Mouse (Mus musculus): ENCODE results near the gene Esyt2. TPM values are rescaled to one million over a fixed set of nuclear protein-coding genes. Genes with fewer than 3 reads are reported as not detected.
A peak's percentile ranks its signal among the peaks of the same experiment; 100 is the strongest.

Esyt2 gene
- 16.7 and 17.2 TPM in 2 replicates for polyA plus RNA-seq (2015; fragmentation: Nextera tagmentation; extraction: Ambion mirVana)

GRCm38 (mm10) chr12:116280653-116281364 lies at the start of gene Esyt2:
TSS of gene Esyt2 (plus strand) at chr12:116281196.
- WGBS: under 1% methylated on average over 59 of the region's 68 CpGs
- Histone ChIP-seq H3K27ac (ENCODE audit: low read length) (peak within 1 kb of the TSS; percentile 98), H3K4me1 (ENCODE audit: insufficient read depth, low read depth, low read length) (no peaks in the 10 kb centered on the region), H3K4me2 (replicated peaks; ENCODE audit: low read depth, low read length) (peak within 1 kb of the TSS; percentile 91), H3K9me3 (ENCODE audit: low read length) (no peaks in the 10 kb centered on the region), H3K27me3 (replicated peaks; ENCODE audit: insufficient read depth, low read length) (no peaks in the 10 kb centered on the region), H3K9ac (replicated peaks; ENCODE audit: low read depth) (peak within 1 kb of the TSS; percentile 72), H3K36me3 (ENCODE audit: insufficient read depth, low read length) (no peaks in the 10 kb centered on the region), H3K4me3 (ENCODE audit: low read depth, low read length) (peak within 1 kb of the TSS; percentile 100)
- TF ChIP-seq EP300 (IDR thresholded peaks at IDR 0.05) (peak; percentile 66; the same call in 1 of the 2 replicates), CTCF (IDR thresholded peaks at IDR 0.05) (peak; percentile 70)
- ATAC-seq: peak; percentile 95
- peak; percentile 99 for DNase-seq (ENCODE audit: low spot score)

- Histone ChIP-seq H3K27me3 (replicated peaks; ENCODE audit: insufficient read depth, low read length) (no peaks in the 10 kb centered on the region), H3K4me2 (replicated peaks; ENCODE audit: low read depth, low read length) (no peak overlapping the region), H3K27ac (ENCODE audit: low read length) (peak overlapping the region; percentile 78), H3K4me3 (ENCODE audit: low read depth, low read length) (no peak overlapping the region), H3K4me1 (ENCODE audit: insufficient read depth, low read depth, low read length) (no peaks in the 10 kb centered on the region), H3K9ac (replicated peaks; ENCODE audit: low read depth) (no peak overlapping the region), H3K9me3 (ENCODE audit: low read length) (no peaks in the 10 kb centered on the region), H3K36me3 (ENCODE audit: insufficient read depth, low read length) (no peaks in the 10 kb centered on the region)
- ATAC-seq (peak; percentile 91), DNase-seq (ENCODE audit: low spot score) (peak; percentile 94)
- TF ChIP-seq CTCF (IDR thresholded peaks at IDR 0.05) (no peak), EP300 (IDR thresholded peaks at IDR 0.05) (peak; percentile 100)
- WGBS: 28% methylated on average over 12 of the region's 12 CpGs
These were observed 49.4 kb upstream of the Esyt2 start for GRCm38 (mm10) chr12:116231612-116232011.

- TF ChIP-seq EP300 (IDR thresholded peaks at IDR 0.05) (no peak), CTCF (IDR thresholded peaks at IDR 0.05) (no peak)
- DNase-seq (ENCODE audit: low spot score) (peak; percentile 65), ATAC-seq (peak; percentile 46)
- H3K4me3 ChIP-seq (ENCODE audit: low read depth, low read length): no peak overlapping the region
- H3K4me2 ChIP-seq (replicated peaks; ENCODE audit: low read depth, low read length): no peak overlapping the region
- H3K27ac ChIP-seq (ENCODE audit: low read length): peak overlapping the region; percentile 78
- 48% methylated on average over 1 of the region's 1 CpGs for WGBS
- H3K36me3 ChIP-seq (ENCODE audit: insufficient read depth, low read length): no peaks in the 10 kb centered on the region
- no peak overlapping the region for H3K9ac ChIP-seq (replicated peaks; ENCODE audit: low read depth)
- H3K27me3 ChIP-seq (replicated peaks; ENCODE audit: insufficient read depth, low read length): no peaks in the 10 kb centered on the region
- H3K9me3 ChIP-seq (ENCODE audit: low read length): no peaks in the 10 kb centered on the region
- H3K4me1 ChIP-seq (ENCODE audit: insufficient read depth, low read depth, low read length): no peaks in the 10 kb centered on the region
These were observed 48.9 kb upstream of the Esyt2 start for GRCm38 (mm10) chr12:116232061-116232460.

GRCm38 (mm10) chr12:116235356-116235755 lies 45.6 kb upstream of the Esyt2 start:
- Histone ChIP-seq H3K27me3 (replicated peaks; ENCODE audit: insufficient read depth, low read length) (no peaks in the 10 kb centered on the region), H3K4me2 (replicated peaks; ENCODE audit: low read depth, low read length) (no peak overlapping the region), H3K36me3 (ENCODE audit: insufficient read depth, low read length) (no peaks in the 10 kb centered on the region), H3K4me3 (ENCODE audit: low read depth, low read length) (no peak overlapping the region), H3K27ac (ENCODE audit: low read length) (no peak overlapping the region), H3K9ac (replicated peaks; ENCODE audit: low read depth) (no peak overlapping the region), H3K9me3 (ENCODE audit: low read length) (no peaks in the 10 kb centered on the region), H3K4me1 (ENCODE audit: insufficient read depth, low read depth, low read length) (no peaks in the 10 kb centered on the region)
- no peak for ATAC-seq
- DNase-seq (ENCODE audit: low spot score): no peak
- TF ChIP-seq EP300 (IDR thresholded peaks at IDR 0.05) (no peak), CTCF (IDR thresholded peaks at IDR 0.05) (peak; percentile 55)
- 71% methylated on average over 4 of the region's 4 CpGs for WGBS

GRCm38 (mm10) chr12:116236658-116237057 lies 44.3 kb upstream of the Esyt2 start:
- no peak overlapping the region for H3K4me3 ChIP-seq (ENCODE audit: low read depth, low read length)
- no peak overlapping the region; the same call in 1 of the 2 replicates for H3K27ac ChIP-seq (ENCODE audit: low read length)
- no peaks in the 10 kb centered on the region for H3K27me3 ChIP-seq (replicated peaks; ENCODE audit: insufficient read depth, low read length)
- no peaks in the 10 kb centered on the region for H3K9me3 ChIP-seq (ENCODE audit: low read length)
- ATAC-seq (no peak), DNase-seq (ENCODE audit: low spot score) (no peak)
- TF ChIP-seq EP300 (IDR thresholded peaks at IDR 0.05) (no peak), CTCF (IDR thresholded peaks at IDR 0.05) (no peak)
- no peak overlapping the region for H3K4me2 ChIP-seq (replicated peaks; ENCODE audit: low read depth, low read length)
- H3K9ac ChIP-seq (replicated peaks; ENCODE audit: low read depth): no peak overlapping the region
- H3K36me3 ChIP-seq (ENCODE audit: insufficient read depth, low read length): no peaks in the 10 kb centered on the region
- WGBS: 85% methylated on average over 3 of the region's 3 CpGs
- H3K4me1 ChIP-seq (ENCODE audit: insufficient read depth, low read depth, low read length): no peaks in the 10 kb centered on the region

GRCm38 (mm10) chr12:116238370-116238769 lies 42.6 kb upstream of the Esyt2 start:
- Histone ChIP-seq H3K4me3 (ENCODE audit: low read depth, low read length) (no peak overlapping the region), H3K4me2 (replicated peaks; ENCODE audit: low read depth, low read length) (no peak overlapping the region), H3K36me3 (ENCODE audit: insufficient read depth, low read length) (no peaks in the 10 kb centered on the region), H3K9me3 (ENCODE audit: low read length) (no peaks in the 10 kb centered on the region), H3K27ac (ENCODE audit: low read length) (no peak overlapping the region), H3K9ac (replicated peaks; ENCODE audit: low read depth) (no peak overlapping the region), H3K27me3 (replicated peaks; ENCODE audit: insufficient read depth, low read length) (no peaks in the 10 kb centered on the region), H3K4me1 (ENCODE audit: insufficient read depth, low read depth, low read length) (no peaks in the 10 kb centered on the region)
- TF ChIP-seq CTCF (IDR thresholded peaks at IDR 0.05): no peak
- no peak for TF ChIP-seq EP300 (IDR thresholded peaks at IDR 0.05)
- DNase-seq (ENCODE audit: low spot score): no peak
- ATAC-seq: no peak

Measured in lung, postnatal 0 days (tissue).